Mouse (Mus musculus) heart, embryonic 14.5 days (tissue): ENCODE measurements at regions not wholly inside any gene's neighbourhood (a gene's known extent, or its start where the extent isn't known, plus 50 kb on each side); places are given as distances from the start of the nearest gene placed in this dataset.
A peak's percentile ranks its signal among the peaks of the same experiment; 100 is the strongest.

Source experiments
- ATAC-seq: fragments of 200-750 bp; cut with Nextera tagmentation; 2 replicates; pipeline ENCODE4 v1.8.0; 2017; ENCODE audit warnings: low read depth, moderate TSS enrichment; ENCODE audit not compliant: insufficient number of reproducible peaks, insufficient read depth, low FRiP score
- H3K27ac ChIP-seq, 2 experiments: fragments of 200-500 bp in 1 of 2; fragments of 300-500 bp in 1 of 2; sonication (generic) in 1 of 2; replicated peaks in 1 of 2; 2 replicates each; pipeline ENCODE4 v1.5.1; 2012 to 2014; ENCODE audit warnings: low read depth in 2 of 2, low read length in 2 of 2, control low read depth in 1 of 2, mild to moderate bottlenecking in 1 of 2, mixed read lengths in 1 of 2; ENCODE audit not compliant: control insufficient read depth in 1 of 2, insufficient read depth in 1 of 2
- H3K27me3 ChIP-seq: fragments of 300-500 bp; sonication (generic); 2 replicates; pipeline ENCODE4 v1.6.1; 2014; ENCODE audit warnings: mild to moderate bottlenecking, low read length, control low read depth; ENCODE audit not compliant: control insufficient read depth, insufficient read depth
- H3K36me3 ChIP-seq: fragments of 300-500 bp; sonication (generic); 2 replicates; pipeline ENCODE4 v1.6.1; 2014; ENCODE audit warnings: mild to moderate bottlenecking, control low read depth, low read length, mixed read lengths; ENCODE audit not compliant: control insufficient read depth, insufficient read depth
- H3K4me1 ChIP-seq, 2 experiments: fragments of 200-500 bp in 1 of 2; fragments of 300-500 bp in 1 of 2; sonication (generic) in 1 of 2; 2 replicates each; pipeline ENCODE4 v1.6.1; 2012 to 2014; ENCODE audit warnings: low read length in 2 of 2, control low read depth in 1 of 2, mixed read lengths in 1 of 2; ENCODE audit not compliant: control insufficient read depth in 2 of 2, insufficient read depth in 2 of 2
- H3K4me2 ChIP-seq: fragments of 300-500 bp; sonication (generic); 2 replicates; pipeline ENCODE4 v1.6.1; 2014; ENCODE audit warnings: mild to moderate bottlenecking, low read length
- H3K4me3 ChIP-seq, 2 experiments: fragments of 200-500 bp in 1 of 2; fragments of 300-500 bp in 1 of 2; sonication (generic) in 1 of 2; 2 replicates each; pipeline ENCODE4 v1.5.1; 2012 to 2014; ENCODE audit warnings: low read length in 2 of 2, mild to moderate bottlenecking in 2 of 2, control low read depth in 1 of 2, low read depth in 1 of 2, moderate library complexity in 1 of 2; ENCODE audit not compliant: control insufficient read depth in 1 of 2, insufficient read depth in 1 of 2
- H3K9ac ChIP-seq: fragments of 300-500 bp; sonication (generic); 2 replicates; pipeline ENCODE4 v1.6.1; 2014; ENCODE audit warnings: mild to moderate bottlenecking, low read length
- H3K9me3 ChIP-seq: fragments of 300-500 bp; sonication (generic); 2 replicates; pipeline ENCODE4 v1.6.1; 2016; ENCODE audit warnings: low read length, control low read depth; ENCODE audit not compliant: control insufficient read depth
- WGBS: fragments of 180-500 bp; shearing (Covaris S2); extraction: QIAGEN DNeasy Blood & Tissue Kit; methylation state at CpG from one replicate; pipeline ENCODE4 v1.1.7; 2014; 5-methylcytosine and 5-hydroxymethylcytosine counted together

DNA sequence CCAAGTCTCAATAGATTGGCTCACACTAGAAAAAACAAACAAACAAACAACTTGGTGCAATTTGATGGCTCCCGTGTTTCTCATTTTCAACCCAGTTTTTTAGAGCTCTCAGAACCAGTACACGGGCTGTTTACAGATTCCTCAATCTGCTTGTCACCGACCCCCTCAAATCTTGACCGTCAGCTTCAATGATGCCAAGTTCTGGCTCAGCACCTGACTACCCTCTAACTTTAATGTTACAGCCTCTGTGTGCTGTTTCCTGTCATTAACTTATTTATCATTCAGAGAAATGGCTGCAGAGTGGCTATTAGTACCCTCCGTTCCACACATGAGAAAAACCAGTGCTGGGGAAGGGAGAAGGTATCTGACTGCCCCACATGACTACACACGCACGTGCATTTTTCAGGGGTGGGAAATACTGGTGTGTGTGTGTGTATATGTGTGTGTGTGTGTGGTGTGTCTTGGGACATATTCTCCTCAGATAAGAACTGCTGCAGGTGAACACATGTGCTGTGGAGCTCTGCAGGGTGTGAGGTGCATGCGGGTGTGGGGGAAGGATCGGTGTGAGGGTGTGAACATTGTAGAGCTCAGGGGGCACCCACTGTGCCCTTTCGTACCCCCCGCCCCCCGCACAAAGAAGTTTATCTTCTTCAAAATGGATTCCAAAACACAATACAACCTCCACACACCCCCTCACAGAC, 83.6 kb upstream of the Lgalsl start:
- Histone ChIP-seq H3K4me2 (peak overlapping the region; percentile 17; the same call in 1 of the 2 replicates), H3K36me3 (no peaks in the 10 kb centered on the region), H3K9me3 (no peaks in the 10 kb centered on the region), H3K4me1 (peaks cover 17 to 21% of the 10 kb centered on the region in 2 experiments), H3K27ac (peak overlapping the region; percentile 76 to 80), H3K4me3 (no peak overlapping the region), H3K9ac (no peak overlapping the region), H3K27me3 (no peaks in the 10 kb centered on the region)
- 64% methylated on average over 12 of the region's 12 CpGs for WGBS
- peak; percentile 10; the same call in 1 of the 2 replicates for ATAC-seq

- H3K27me3 ChIP-seq: no peaks in the 10 kb centered on the region
- H3K9ac ChIP-seq: no peak overlapping the region; the same call in 1 of the 2 replicates
- no peaks in the 10 kb centered on the region for H3K9me3 ChIP-seq
- ATAC-seq: peak; percentile 67
- no peak overlapping the region for H3K4me3 ChIP-seq
- H3K27ac ChIP-seq: peak overlapping the region; percentile 80 to 88
- no peaks in the 10 kb centered on the region for H3K36me3 ChIP-seq
- H3K4me1 ChIP-seq: peaks cover 17 to 21% of the 10 kb centered on the region in 2 experiments
- WGBS: 26% methylated on average over 8 of the region's 8 CpGs
- peak overlapping the region; percentile 17; the same call in 1 of the 2 replicates for H3K4me2 ChIP-seq
Observed at GRCm38 (mm10) chr11:20915182-20915602, 84.3 kb upstream of the Lgalsl start.

- H3K9ac ChIP-seq: no peak overlapping the region
- H3K4me2 ChIP-seq: no peak overlapping the region
Observed at GRCm38 (mm10) chr11:20915687-20916432, 85.0 kb upstream of the Lgalsl start.

DNA sequence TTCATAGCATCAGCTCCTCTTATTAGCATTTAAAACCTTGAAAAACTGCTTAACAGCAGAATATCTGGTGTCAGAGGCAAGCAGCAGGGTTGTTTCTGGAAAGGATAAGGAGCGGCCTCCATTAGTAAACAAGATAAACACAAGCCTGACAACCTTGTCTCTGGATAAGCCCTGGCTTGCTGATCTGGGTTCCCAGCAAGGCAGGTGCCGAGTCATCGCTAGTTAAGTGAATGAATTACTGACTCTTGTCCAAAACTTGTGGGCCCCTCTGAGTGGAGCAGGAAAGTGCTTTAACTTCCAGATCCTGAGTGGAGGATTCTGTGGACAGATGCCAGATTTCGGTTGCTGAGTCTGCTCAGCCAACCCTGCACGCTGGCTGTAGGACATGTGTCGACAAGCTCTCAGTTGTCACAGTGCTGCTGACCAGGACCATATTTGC, 85.6 kb upstream of the Lgalsl start:
- H3K4me1 ChIP-seq: peaks cover 17 to 21% of the 10 kb centered on the region in 2 experiments
- H3K27me3 ChIP-seq: no peaks in the 10 kb centered on the region
- no peak overlapping the region for H3K4me3 ChIP-seq
- no peaks in the 10 kb centered on the region for H3K9me3 ChIP-seq
- WGBS: 15% methylated on average over 6 of the region's 6 CpGs
- H3K36me3 ChIP-seq: no peaks in the 10 kb centered on the region
- peak overlapping the region; percentile 9 to 80; a peak in 2 of 4 replicates for H3K27ac ChIP-seq
- no peak overlapping the region for H3K4me2 ChIP-seq
- H3K9ac ChIP-seq: no peak overlapping the region
- no peak for ATAC-seq

More at GRCm38 (mm10) chr11:20915687-20916432, 85.0 kb upstream of the Lgalsl start:
- H3K4me3 ChIP-seq: no peak overlapping the region
- ATAC-seq: no peak
- no peaks in the 10 kb centered on the region for H3K27me3 ChIP-seq
- H3K36me3 ChIP-seq: no peaks in the 10 kb centered on the region
- peak overlapping the region; percentile 56 to 80; a peak in 3 of 4 replicates for H3K27ac ChIP-seq
- 46% methylated on average over 7 of the region's 7 CpGs for WGBS
- H3K4me1 ChIP-seq: peaks cover 17 to 21% of the 10 kb centered on the region in 2 experiments
- no peaks in the 10 kb centered on the region for H3K9me3 ChIP-seq

- Histone ChIP-seq H3K36me3 (no peaks in the 10 kb centered on the region), H3K27ac (0 out of 4 replicates have a peak overlapping the region, but pooled peaks of 1 of the 2 experiments have one; percentile 9), H3K4me3 (no peak overlapping the region), H3K4me2 (no peak overlapping the region), H3K9me3 (no peaks in the 10 kb centered on the region), H3K9ac (no peak overlapping the region), H3K4me1 (peaks cover 17 to 21% of the 10 kb centered on the region in 2 experiments), H3K27me3 (no peaks in the 10 kb centered on the region)
- 75% methylated on average over 7 of the region's 7 CpGs for WGBS
- ATAC-seq: no peak
Observed at GRCm38 (mm10) chr11:20916961-20917360, 86.1 kb upstream of the Lgalsl start.

DNA sequence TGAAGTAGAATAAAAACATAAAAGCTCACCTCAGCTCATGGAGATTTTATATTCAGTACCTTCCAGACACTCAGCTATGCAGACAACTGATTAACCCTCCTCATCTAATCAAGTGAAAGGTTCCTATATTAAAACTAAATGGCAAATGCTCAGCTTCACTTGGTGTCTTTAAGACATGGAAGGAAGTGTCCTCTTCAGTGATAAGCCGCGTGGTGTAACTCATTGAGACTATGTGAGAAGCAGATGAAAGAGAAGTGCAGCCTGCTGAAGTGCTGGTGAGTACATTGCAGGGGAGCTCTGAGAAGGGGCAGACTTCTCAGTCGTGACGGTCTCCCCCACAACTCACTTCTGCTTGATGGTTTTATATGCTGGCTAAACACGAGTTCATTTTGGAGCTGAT, 86.6 kb upstream of the Lgalsl start:
- Histone ChIP-seq H3K4me3 (no peak overlapping the region), H3K9ac (no peak overlapping the region), H3K4me2 (no peak overlapping the region), H3K4me1 (peaks cover 17 to 21% of the 10 kb centered on the region in 2 experiments), H3K27me3 (no peaks in the 10 kb centered on the region), H3K9me3 (no peaks in the 10 kb centered on the region), H3K27ac (no peak overlapping the region), H3K36me3 (no peaks in the 10 kb centered on the region)
- ATAC-seq: no peak
- WGBS: 39% methylated on average over 5 of the region's 5 CpGs

DNA sequence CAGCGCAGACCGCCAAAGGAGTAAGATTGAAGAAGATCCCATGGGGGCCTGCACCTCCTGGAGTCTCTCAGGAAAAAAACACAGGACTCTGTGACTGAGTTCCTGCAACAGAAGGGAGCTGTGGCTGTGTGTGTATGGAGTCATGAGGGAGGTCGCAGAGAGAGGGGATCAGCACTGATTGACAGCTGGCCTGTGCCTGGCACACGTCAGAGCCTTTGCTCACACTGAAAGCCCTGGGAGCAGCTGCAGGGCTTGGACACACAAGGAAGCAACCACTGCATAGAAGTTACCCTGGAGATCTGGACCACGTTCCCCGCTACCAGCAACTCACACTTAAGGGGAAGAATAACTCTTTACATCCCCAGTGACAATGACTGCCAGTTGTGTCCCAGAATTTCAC, 92.3 kb upstream of the Lgalsl start:
- H3K36me3 ChIP-seq: no peaks in the 10 kb centered on the region
- no peaks in the 10 kb centered on the region for H3K27me3 ChIP-seq
- no peaks in the 10 kb centered on the region for H3K9me3 ChIP-seq
- no peak overlapping the region for H3K4me2 ChIP-seq
- no peak overlapping the region for H3K4me3 ChIP-seq
- no peak overlapping the region for H3K9ac ChIP-seq
- ATAC-seq: no peak
- WGBS: 46% methylated on average over 6 of the region's 6 CpGs
- no peaks in the 10 kb centered on the region; a peak in 1 of 4 replicates for H3K4me1 ChIP-seq
- no peak overlapping the region for H3K27ac ChIP-seq
